In genomic region chr5:121093281-121093680, GRCm38 (mm10) we compare ENCODE assay signal across 26 mouse cellular contexts.
DNase-seq lines count a peak whose midpoint lies in the region; ATAC-seq and TF ChIP-seq lines count a peak whose summit lies in the region.
"Had no signal": no experiment of that assay in that cellular context is flagged by ENCODE, and none has a peak within 500 bp of the region (broad histone marks: within the 10 kb centered on the region; RNA-seq: fewer than 3 reads in every experiment).

No protein-coding gene starts in this region.

- no peak overlapping the region for H3K9ac ChIP-seq in forebrain, embryonic 14.5 days (ENCODE audit: low read length)
- no peak overlapping the region for H3K9ac ChIP-seq in forebrain, embryonic 12.5 days
- H3K9ac ChIP-seq in hindbrain, postnatal 0 days (replicated peaks; ENCODE audit: low read length), result no peak overlapping the region
- no peak overlapping the region for H3K9ac ChIP-seq in hindbrain, embryonic 12.5 days
- H3K9ac ChIP-seq in midbrain, embryonic 11.5 days (ENCODE audit: low read length), result no peak overlapping the region
- no peak overlapping the region for H3K9ac ChIP-seq in midbrain, embryonic 14.5 days (replicated peaks; ENCODE audit: low read length)
- H3K9ac ChIP-seq: embryonic facial prominence, embryonic 13.5 days; embryonic facial prominence, embryonic 15.5 days; forebrain, embryonic 15.5 days had no signal

- TF ChIP-seq POLR2A in brain, embryonic 14.5 days (IDR thresholded peaks at IDR 0.05; ENCODE audit: borderline replicate concordance, extremely low read depth, insufficient read depth, insufficient read length, poor library complexity, severe bottlenecking), result no peak

- WGBS in forebrain, embryonic 14.5 days, result 27% methylated on average over 3 of the region's 3 CpGs
- 53% methylated on average over 3 of the region's 3 CpGs for WGBS in forebrain, embryonic 12.5 days
- 65% methylated on average over 3 of the region's 3 CpGs for WGBS in hindbrain, postnatal 0 days
- 75% methylated on average over 3 of the region's 3 CpGs for WGBS in hindbrain, embryonic 12.5 days
- 78% methylated on average over 3 of the region's 3 CpGs for WGBS in midbrain, embryonic 11.5 days
- WGBS in midbrain, embryonic 14.5 days, result 79% methylated on average over 3 of the region's 3 CpGs

- no peaks in the 10 kb centered on the region for H3K9me3 ChIP-seq in forebrain, embryonic 14.5 days (replicated peaks; ENCODE audit: control insufficient read depth, low read length)
- peaks cover 4% of the 10 kb centered on the region; the same call in 1 of the 2 replicates for H3K9me3 ChIP-seq in forebrain, embryonic 12.5 days
- H3K9me3 ChIP-seq in hindbrain, postnatal 0 days (ENCODE audit: low read length), result no peaks in the 10 kb centered on the region
- H3K9me3 ChIP-seq in hindbrain, embryonic 12.5 days (replicated peaks), result peaks cover 9% of the 10 kb centered on the region
- H3K9me3 ChIP-seq in midbrain, embryonic 11.5 days (ENCODE audit: control insufficient read depth, low read length), result peaks cover 2% of the 10 kb centered on the region; the same call in 1 of the 2 replicates
- H3K9me3 ChIP-seq in midbrain, embryonic 14.5 days (ENCODE audit: control insufficient read depth, low read length), result peaks cover 4% of the 10 kb centered on the region; the same call in 1 of the 2 replicates
- H3K9me3 ChIP-seq: embryonic facial prominence, embryonic 13.5 days; embryonic facial prominence, embryonic 15.5 days; forebrain, embryonic 15.5 days; G1E had no signal

- no peaks in the 10 kb centered on the region for H3K4me1 ChIP-seq in forebrain, embryonic 14.5 days (ENCODE audit: control insufficient read depth, insufficient read depth, low read length)
- H3K4me1 ChIP-seq in forebrain, embryonic 12.5 days, result peaks cover 4% of the 10 kb centered on the region
- no peaks in the 10 kb centered on the region for H3K4me1 ChIP-seq in hindbrain, postnatal 0 days (ENCODE audit: insufficient read depth, low read length)
- H3K4me1 ChIP-seq in hindbrain, embryonic 12.5 days, result peaks cover 6% of the 10 kb centered on the region
- no peaks in the 10 kb centered on the region for H3K4me1 ChIP-seq in midbrain, embryonic 11.5 days (ENCODE audit: control insufficient read depth, insufficient read depth, low read length)
- peaks cover 6% of the 10 kb centered on the region for H3K4me1 ChIP-seq in midbrain, embryonic 14.5 days (ENCODE audit: control insufficient read depth, insufficient read depth, low read length)
- H3K4me1 ChIP-seq: embryonic facial prominence, embryonic 13.5 days; embryonic facial prominence, embryonic 15.5 days had no signal

- no peaks in the 10 kb centered on the region for H3K36me3 ChIP-seq in forebrain, embryonic 14.5 days (ENCODE audit: control insufficient read depth, insufficient read depth, low read length)
- H3K36me3 ChIP-seq in forebrain, embryonic 12.5 days (replicated peaks), result no peaks in the 10 kb centered on the region
- H3K36me3 ChIP-seq in hindbrain, postnatal 0 days (ENCODE audit: insufficient read depth, low read length), result no peaks in the 10 kb centered on the region
- no peaks in the 10 kb centered on the region for H3K36me3 ChIP-seq in hindbrain, embryonic 12.5 days
- H3K36me3 ChIP-seq in midbrain, embryonic 11.5 days (ENCODE audit: control insufficient read depth, insufficient read depth, low read length), result no peaks in the 10 kb centered on the region
- no peaks in the 10 kb centered on the region for H3K36me3 ChIP-seq in midbrain, embryonic 14.5 days (ENCODE audit: control insufficient read depth, insufficient read depth, low read length)
- H3K36me3 ChIP-seq: embryonic facial prominence, embryonic 13.5 days; embryonic facial prominence, embryonic 15.5 days; forebrain, embryonic 15.5 days; G1E had no signal

- no peak overlapping the region for H3K27ac ChIP-seq in forebrain, embryonic 14.5 days (ENCODE audit: low read depth, low read length)
- no peak overlapping the region for H3K27ac ChIP-seq in forebrain, embryonic 12.5 days
- H3K27ac ChIP-seq in hindbrain, postnatal 0 days, result no peak overlapping the region
- H3K27ac ChIP-seq in hindbrain, embryonic 12.5 days, result no peak overlapping the region
- H3K27ac ChIP-seq in midbrain, embryonic 11.5 days (ENCODE audit: low read depth, low read length), result no peak overlapping the region
- no peak overlapping the region for H3K27ac ChIP-seq in midbrain, embryonic 14.5 days (replicated peaks; ENCODE audit: low read depth, low read length)
- H3K27ac ChIP-seq: embryonic facial prominence, embryonic 13.5 days; embryonic facial prominence, embryonic 15.5 days; forebrain, embryonic 15.5 days had no signal

- TF ChIP-seq CTCF in hindbrain, postnatal 0 days (IDR thresholded peaks at IDR 0.05; ENCODE audit: low read depth), result 0 out of 2 replicates have a peak, but pooled peaks have one; percentile 12
- no peak for TF ChIP-seq CTCF in brain, embryonic 14.5 days (IDR thresholded peaks at IDR 0.05; ENCODE audit: borderline replicate concordance, extremely low read depth, insufficient read depth, insufficient read length)

- ATAC-seq in forebrain, embryonic 14.5 days, result no peak; the same call in 1 of the 2 replicates
- ATAC-seq in forebrain, embryonic 12.5 days (ENCODE audit: low FRiP score), result no peak
- ATAC-seq in hindbrain, postnatal 0 days, result no peak
- ATAC-seq in hindbrain, embryonic 12.5 days (ENCODE audit: low FRiP score), result no peak
- no peak for ATAC-seq in midbrain, embryonic 11.5 days (ENCODE audit: low FRiP score)
- ATAC-seq in midbrain, embryonic 14.5 days (ENCODE audit: low FRiP score, low TSS enrichment), result no peak
- ATAC-seq: activated CD4-positive, CD25-positive, alpha-beta regulatory T cell, adult 4 months; CD4-positive, CD25-positive, alpha-beta regulatory T cell, adult 4 months; forebrain, embryonic 15.5 days; Patski had no signal

- H3K4me2 ChIP-seq in forebrain, embryonic 14.5 days (ENCODE audit: low read length), result no peak overlapping the region
- no peak overlapping the region for H3K4me2 ChIP-seq in forebrain, embryonic 12.5 days
- no peak overlapping the region for H3K4me2 ChIP-seq in hindbrain, postnatal 0 days (ENCODE audit: low read depth, low read length)
- H3K4me2 ChIP-seq in hindbrain, embryonic 12.5 days (replicated peaks), result no peak overlapping the region
- H3K4me2 ChIP-seq in midbrain, embryonic 11.5 days, result no peak overlapping the region
- no peak overlapping the region for H3K4me2 ChIP-seq in midbrain, embryonic 14.5 days (ENCODE audit: low read length)
- H3K4me2 ChIP-seq: embryonic facial prominence, embryonic 13.5 days; embryonic facial prominence, embryonic 15.5 days; forebrain, embryonic 15.5 days had no signal

- H3K4me3 ChIP-seq in forebrain, embryonic 14.5 days (ENCODE audit: low read depth, low read length), result no peak overlapping the region
- H3K4me3 ChIP-seq in forebrain, embryonic 12.5 days (replicated peaks), result no peak overlapping the region
- H3K4me3 ChIP-seq in hindbrain, postnatal 0 days (ENCODE audit: low read length), result no peak overlapping the region
- H3K4me3 ChIP-seq in hindbrain, embryonic 12.5 days, result no peak overlapping the region
- H3K4me3 ChIP-seq in midbrain, embryonic 11.5 days (ENCODE audit: low read depth, low read length), result no peak overlapping the region
- no peak overlapping the region for H3K4me3 ChIP-seq in midbrain, embryonic 14.5 days (replicated peaks; ENCODE audit: low read depth, low read length)
- H3K4me3 ChIP-seq: embryonic facial prominence, embryonic 13.5 days; embryonic facial prominence, embryonic 15.5 days; erythroblast, embryonic 14.5 days; forebrain, embryonic 15.5 days had no signal

- DNase-seq in forebrain, embryonic 14.5 days (ENCODE audit: low spot score), result peak; percentile 72
- DNase-seq in hindbrain, postnatal 0 days (ENCODE audit: low spot score), result no peak
- DNase-seq in midbrain, embryonic 11.5 days (ENCODE audit: low spot score, missing footprints), result peak; percentile 69
- DNase-seq in midbrain, embryonic 14.5 days, result no peak
- DNase-seq in brain, embryonic 14.5 days (ENCODE audit: low read depth), result peak; percentile 73
- DNase-seq in kidney, adult 11 months, result no peak
- DNase-seq: adrenal gland, adult 8-10 months; adrenal gland, postnatal 14 days; adrenal gland, postnatal 36 days; B cell, adult 2 months; cerebellum, adult 11-12 months; cerebellum, adult 2 months; cerebellum, adult 9-10 months; cerebellum, postnatal 25 days; embryo, embryonic 11 days had no signal

- H3K27me3 ChIP-seq in forebrain, embryonic 14.5 days (replicated peaks; ENCODE audit: control insufficient read depth, insufficient read depth, low read length), result no peaks in the 10 kb centered on the region
- no peaks in the 10 kb centered on the region for H3K27me3 ChIP-seq in forebrain, embryonic 12.5 days
- H3K27me3 ChIP-seq in hindbrain, postnatal 0 days (ENCODE audit: insufficient read depth, low read length), result no peaks in the 10 kb centered on the region
- no peaks in the 10 kb centered on the region for H3K27me3 ChIP-seq in hindbrain, embryonic 12.5 days
- no peaks in the 10 kb centered on the region for H3K27me3 ChIP-seq in midbrain, embryonic 11.5 days (ENCODE audit: control insufficient read depth, insufficient read depth, low read length)
- H3K27me3 ChIP-seq in midbrain, embryonic 14.5 days (ENCODE audit: control insufficient read depth, insufficient read depth, low read length), result no peaks in the 10 kb centered on the region
- H3K27me3 ChIP-seq: CH12.LX; embryonic facial prominence, embryonic 13.5 days; embryonic facial prominence, embryonic 15.5 days; forebrain, embryonic 15.5 days had no signal

Comparison
In these comparisons a context has a peak if more than half of its experiments do, and no peak if none do; other contexts are left out.
1. DNase-seq: peak in forebrain, embryonic 14.5 days (single experiment), midbrain, embryonic 11.5 days (single experiment) and brain, embryonic 14.5 days (single experiment); none in hindbrain, postnatal 0 days (single experiment), midbrain, embryonic 14.5 days (single experiment) and kidney, adult 11 months (single experiment).